Mouse (Mus musculus): Measurements from ENCODE around the gene Dstyk.
"Not testable (repeated sequence)": the region's sequence is repeated elsewhere in the genome, so short reads cannot be mapped to it uniquely, and the experiment has no call there.

Dstyk gene

DNA sequence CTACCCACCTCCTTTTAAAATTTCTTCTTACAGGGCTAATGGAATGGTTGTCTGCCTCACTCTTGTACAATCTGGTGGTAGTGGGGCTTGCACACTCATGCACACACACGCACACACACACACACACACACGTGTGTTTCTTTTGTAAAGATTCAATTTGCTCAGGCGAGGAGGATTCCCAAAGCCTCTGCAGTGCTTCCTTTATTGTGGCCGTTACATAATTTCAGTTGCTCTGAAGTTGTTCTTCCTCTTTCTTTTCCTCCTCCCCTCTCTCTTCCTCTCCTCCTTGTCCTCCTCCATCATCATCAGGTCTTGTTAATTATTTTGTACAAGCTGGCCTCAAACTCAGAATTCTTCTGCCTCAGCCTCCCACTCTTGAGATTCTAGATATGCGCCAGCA lies 20.0 kb downstream of the Dstyk start:
- no peak for DNase-seq

DNA sequence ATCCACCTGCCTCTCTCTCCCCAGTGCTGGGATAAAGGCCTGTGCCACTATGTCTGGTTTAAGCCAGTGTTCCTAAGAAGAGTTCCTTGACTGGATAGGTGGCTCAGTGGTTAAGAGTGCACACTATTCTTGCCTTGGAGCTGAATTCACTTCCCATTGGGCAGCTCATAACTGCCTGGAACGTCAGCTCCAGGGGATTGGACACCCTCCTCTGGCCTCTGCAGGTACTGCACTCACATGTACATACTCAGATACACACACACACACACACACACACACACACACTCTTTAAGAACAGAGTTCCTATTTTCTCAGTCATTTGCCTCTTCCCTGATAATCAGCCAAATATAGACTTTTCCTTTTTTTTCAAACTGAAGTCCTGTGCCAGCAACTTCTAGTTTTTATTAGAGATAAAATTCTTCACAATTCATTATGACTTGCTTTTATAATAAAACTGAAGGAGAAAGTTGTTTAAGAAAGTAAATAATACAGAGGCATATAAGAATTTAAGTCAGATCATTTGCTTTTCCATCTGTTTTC lies 23.6 kb downstream of the Dstyk start:
- DNase-seq = no peak

DNA sequence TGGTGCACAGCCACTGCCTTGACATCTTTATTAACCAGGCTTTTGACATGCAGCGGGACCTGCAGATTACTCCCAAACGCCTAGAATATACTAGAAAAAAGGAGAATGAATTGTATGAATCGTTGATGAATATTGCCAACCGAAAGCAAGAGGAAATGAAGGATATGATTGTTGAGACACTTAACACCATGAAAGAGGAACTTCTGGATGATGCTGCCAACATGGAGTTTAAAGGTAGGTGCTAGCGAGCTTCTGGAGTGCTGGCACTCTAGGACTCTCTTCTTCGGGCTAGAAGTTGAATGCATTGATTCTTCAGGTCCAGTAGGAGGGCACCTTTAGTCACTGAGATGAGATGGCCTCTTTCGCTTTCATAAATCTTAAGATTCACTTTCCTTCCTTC lies 32.4 kb downstream of the Dstyk start:
- DNase-seq = no peak

DNA sequence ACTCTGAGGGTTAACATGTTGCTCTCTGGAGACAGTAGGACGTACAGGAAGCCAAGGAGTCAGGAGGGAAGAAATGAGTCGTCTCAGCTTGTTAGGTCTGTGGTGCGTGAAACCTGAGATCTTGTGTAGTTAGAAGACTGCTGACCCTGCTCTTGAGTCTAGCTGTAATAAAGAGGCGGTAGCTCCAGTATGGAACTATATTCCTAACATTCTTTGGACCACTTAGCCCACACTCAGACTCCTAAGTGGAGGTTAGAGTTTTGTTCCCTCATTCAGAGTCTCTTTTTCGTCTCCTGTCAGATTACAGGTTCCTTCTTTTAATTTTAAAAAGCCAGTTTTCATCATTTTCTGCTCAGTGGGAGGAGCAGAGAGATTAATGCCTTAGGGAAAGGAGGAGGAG lies 47.3 kb downstream of the Dstyk start:
- no peak for DNase-seq

DNA sequence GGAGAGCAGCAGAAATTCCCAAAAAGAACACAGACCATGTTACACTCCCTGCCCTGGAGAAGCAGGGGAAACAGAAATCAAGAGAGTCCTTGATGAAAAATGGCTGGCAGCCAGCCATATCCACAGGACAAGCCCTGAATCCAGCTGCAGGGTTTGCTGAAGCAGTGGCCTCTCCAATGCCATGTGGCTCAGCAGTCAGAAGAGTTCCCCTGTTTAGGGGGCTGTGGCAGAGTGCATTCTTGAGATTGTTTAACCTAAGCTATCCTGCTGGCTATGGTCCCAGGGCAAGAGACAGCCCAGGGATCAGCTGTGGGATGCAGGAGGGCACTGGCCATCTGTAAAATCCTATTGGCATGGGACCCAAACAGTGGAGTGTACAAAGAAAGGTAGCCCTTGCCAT lies 51.6 kb downstream of the Dstyk start:
- peak in 1 of 2 experiments; percentile 18 for DNase-seq

DNA sequence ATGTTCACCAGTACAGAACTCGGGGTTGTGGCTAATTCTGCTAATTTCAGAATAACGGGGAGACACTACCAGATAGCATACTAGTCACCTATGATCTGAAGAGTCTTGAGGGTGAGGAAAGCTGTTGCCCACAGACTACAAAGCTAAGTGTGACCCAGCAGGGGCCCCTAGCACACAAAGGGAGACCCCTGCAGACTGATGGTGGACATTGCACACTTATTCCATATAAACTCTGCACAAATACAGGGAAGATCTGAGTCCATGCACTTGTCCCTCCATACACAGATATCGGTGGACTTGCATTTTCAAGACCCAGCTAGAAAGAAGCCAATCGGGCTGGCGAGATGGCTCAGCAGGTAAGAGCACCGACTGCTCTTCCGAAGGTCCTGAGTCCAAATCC lies 52.2 kb downstream of the Dstyk start:
- DNase-seq = no peak

DNA sequence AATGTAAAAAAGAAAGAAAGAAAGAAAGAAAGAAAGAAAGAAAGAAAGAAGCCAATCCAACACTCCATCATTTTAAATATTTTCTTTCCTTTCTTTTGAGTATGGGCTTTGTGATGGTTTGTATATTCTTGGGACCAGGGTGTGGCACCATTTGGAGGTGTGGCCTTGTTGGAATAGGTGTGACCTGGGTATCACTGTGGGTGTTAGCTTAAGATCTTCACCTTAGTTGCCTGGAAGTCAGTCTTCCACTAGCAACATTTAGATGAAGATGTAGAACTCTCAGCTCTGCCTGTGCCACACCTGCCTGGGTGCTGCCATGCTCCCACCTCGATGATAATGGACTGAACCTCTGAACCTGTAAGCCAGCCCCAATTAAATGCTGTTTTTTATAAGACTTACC lies 52.7 kb downstream of the Dstyk start:
- not testable (repeated sequence) for DNase-seq

DNA sequence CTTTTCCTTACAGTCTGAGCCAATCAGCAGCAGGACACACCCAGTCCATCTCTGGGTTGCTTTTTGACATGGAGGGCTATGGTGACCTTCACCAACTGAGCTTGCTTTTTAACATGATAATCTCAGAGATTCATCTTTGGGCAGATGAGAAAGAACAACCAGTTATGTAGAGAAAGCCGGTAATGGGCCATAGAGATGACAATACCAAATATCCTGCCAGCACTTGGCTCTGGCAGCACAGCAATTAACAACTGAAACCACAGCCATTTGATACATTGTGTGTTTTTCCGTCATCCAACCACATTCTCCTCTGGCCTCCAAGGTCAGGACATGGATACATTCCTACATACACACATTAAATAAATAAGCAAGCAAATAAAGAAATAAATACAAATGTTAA lies 53.7 kb downstream of the Dstyk start:
- DNase-seq = no peak

DNA sequence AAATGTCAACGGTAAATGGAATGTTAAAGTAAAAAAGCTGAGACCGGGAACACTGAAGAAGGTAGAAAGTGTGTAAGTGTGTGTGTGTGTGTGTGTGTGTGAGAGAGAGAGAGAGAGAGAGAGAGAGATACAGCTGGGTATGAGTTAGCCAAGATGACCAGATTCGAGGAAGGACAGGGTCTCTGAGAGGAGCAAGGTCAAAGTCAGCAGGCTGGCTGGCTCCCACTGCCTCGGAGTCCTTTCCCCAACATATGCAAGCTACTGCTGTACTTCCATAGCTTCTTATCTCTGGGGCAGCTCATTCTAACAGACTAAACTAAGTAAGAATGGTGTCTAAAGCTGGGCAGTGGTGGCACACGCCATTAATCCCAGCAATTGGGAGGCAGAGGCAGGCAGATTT lies 54.1 kb downstream of the Dstyk start:
- DNase-seq = no peak

DNA sequence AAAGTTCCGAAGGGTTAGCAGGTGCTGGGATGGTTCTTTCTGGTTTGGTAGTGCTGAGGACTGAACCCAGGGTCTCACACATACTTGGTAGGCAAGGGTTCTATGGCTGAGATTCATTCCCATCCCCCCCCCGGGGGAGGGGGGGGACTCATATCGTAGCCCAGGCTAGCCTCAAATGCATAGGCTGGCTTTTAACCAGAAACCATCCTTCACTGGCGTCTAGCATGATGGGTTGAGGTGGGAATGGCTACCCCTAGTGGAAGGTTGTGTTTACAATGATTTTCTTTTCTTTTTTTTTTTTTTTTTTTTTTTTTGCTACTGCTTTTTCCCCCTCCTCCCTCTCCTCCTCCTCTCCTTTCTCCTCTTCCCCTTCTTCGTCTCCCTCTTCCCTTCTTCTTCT lies 55.2 kb downstream of the Dstyk start:
- no peak for DNase-seq

DNA sequence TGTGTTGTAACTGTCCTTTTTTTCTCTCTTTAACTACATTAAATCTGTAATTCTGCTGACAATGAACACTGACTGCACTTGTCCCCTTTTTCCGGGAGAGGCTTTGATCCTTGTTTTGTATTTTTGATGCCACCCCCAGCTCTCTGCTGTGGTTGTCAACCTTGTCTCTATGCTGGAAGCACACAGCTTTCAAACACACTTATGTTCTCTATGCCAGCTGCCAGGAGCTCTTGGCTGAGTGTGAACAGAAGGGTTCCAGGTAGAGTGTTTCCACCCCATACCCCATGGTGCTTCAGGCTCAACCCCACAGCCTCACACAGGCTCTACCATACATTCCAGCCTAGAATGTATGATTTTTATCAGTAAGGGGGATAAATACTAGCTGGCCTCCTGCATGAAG lies 57.1 kb downstream of the Dstyk start:
- DNase-seq = no peak

DNA sequence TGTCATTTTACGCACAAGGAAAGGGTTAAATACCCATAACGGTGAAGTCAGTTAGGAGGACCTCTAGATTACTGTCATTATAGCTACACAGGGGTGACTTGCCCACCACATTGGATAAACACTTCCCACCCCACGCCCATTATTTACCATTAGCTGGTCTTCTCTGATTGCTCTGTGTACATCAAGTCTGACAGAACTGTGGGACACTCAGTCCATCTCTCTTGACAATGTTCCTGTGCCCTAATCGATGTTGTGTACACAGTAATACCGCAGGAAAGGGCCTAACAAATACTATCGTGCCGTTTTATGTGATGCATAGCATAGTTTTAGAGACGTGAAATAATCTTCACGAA lies 59.2 kb downstream of the Dstyk start:
- DNase-seq = no peak

DNA sequence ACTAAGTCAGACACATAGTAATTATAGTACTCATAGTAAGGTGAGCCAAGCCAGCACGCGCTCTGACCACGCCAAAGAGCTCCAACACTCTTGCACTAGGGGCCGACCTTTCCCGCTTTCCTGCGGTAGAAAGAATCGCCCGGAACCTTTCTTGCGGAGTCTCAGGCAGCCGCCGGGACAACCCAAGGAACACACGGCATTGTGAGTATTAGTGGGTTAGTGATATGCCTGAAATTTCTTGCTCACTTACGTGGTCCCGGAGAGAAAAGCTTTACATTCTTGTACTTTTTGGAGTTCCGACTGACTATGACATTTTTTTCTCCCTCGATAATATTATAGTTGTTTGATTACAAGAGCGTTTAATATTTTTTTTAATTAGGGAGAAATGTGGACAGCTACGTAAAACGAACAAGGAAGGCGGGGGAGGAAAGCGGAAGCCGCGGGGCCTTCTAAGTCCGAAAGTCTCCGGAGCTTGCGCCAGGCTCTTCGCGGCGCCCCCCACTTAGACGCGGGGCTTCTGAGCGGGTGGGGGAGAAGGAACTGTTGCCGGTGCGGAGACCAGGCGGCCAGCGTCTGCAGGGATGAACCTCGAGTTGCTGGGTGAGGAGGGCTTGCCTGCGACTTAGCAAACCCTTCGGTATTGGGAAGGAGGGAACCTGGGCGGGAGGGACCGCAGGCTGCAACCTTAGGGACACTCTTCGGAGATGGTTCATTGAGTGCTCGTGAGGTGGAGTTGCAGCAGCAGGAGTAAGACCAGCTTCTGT lies 59.8 kb downstream of the Dstyk start, which contains the start of gene Rbbp5:
Gene Rbbp5 (plus strand): TSS at position 438 of the 764 bp plus-strand sequence.
- peak; percentile 91 to 93 for DNase-seq

DNA sequence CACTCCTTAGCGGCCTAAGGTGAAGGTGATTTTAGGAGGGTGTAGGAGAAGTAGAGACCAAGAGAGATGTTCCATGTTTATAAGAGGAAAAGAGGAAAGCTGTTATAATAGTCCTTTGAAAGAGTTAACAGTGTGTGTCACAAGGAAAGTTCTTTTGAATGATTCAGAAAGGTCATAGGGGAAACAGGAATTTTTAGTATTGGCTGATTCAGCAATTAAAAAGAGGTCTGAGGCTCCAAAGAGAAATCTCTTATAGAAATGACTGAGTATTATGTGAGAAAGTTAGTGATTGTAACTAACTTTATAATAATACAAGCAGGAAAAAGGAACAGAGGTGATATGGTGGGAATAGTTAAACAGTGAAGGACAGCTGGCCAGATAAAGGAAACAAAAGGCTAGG lies 62.1 kb downstream of the Dstyk start:
- no peak for DNase-seq

DNA sequence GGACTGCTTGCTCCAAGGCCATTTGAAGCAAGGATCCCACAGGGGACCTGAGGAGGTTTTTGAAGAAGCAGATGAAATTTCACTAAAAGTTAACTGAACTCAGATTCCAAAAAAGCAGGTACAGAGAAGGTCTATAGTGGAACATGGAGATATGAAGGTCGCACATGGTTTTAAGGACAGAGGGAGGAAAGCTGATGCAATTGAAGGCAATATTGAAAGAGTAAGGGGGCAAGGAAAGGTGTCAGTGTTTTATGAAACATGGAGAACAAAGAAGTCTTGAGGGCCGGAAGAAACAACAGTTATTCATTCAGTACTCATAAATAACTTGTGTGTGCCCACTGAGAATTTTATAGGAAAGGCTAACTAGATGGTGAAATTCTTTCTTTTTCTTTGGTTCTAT lies 64.3 kb downstream of the Dstyk start:
- no peak for DNase-seq

DNA sequence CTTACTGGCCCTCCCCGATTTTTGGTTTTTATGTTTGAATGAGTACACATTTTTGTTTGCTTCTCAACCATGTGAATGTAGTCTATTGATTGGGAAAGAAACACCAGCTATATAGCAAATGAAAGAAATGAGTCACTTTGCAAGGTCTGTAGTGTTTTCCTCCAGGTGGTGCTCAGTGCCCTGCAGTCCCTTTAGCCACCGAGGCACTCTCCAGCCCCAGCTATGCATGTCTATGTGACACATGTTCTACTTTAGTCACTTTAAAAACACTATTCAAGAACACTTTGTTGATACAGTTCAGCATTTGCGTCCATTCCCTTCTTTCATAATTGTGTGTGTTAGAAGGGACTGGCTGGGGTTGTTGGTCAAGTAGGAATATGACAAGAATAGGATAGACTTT lies 65.9 kb downstream of the Dstyk start:
- no peak for DNase-seq

DNA sequence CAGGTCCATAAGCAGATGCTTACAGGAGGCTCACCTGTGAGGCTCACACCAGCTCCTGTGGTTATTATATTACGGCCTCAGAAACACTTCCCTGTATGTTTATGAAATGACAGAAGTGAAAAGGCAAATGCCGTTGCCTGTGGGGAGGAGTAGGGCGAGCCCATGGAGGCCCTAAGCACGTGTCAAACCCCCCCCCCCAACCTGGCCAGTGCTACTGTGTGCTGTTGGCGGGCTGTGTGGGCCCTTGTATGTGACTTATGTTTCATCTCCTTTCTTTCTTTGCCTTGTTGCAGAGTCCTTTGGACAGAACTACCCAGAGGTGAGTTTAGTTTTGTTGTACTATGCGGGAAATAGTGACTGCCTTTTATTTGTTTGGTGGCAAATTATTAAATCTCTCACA lies 66.4 kb downstream of the Dstyk start:
- no peak for DNase-seq

DNA sequence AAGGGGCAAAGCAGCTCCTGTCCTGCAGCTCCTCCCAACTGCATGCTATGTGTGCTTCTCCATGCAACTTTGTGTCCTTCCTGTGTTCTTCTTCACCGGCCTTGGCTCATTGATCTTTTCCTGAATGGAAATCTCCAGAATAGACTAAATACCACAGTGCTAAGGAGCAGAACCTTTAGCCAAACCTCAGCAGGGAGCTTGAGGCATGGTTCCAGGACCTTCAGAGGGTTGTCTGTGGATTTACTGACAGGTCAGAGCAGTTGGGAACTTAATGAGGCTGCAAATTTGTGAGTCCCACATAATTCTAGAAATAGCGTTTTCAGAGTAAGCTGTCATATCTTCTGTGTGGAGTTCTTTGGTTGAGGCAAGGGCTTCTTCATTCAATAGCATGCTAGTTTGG lies 83.2 kb downstream of the Dstyk start:
- DNase-seq = peak; percentile 56 to 69

DNA sequence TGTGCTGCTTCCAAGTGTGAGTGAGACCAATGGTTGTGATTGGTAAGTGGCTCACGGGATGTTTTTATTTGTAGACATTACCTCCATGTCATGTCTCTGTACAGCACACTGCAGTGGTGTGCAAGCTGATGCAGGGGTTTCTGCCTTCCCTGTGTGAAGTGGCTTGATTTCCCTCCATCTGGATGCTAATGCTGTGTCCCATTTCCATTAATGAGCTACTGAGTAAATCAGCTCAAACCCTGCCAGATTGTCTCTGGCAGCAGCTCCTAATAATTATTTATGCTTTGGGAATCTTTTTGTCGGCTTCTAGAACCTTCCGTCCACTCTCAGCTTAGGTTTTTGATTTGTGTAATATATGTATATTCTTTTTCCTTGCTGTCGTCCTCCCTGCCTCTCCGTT lies 87.8 kb downstream of the Dstyk start:
- no peak for DNase-seq

DNA sequence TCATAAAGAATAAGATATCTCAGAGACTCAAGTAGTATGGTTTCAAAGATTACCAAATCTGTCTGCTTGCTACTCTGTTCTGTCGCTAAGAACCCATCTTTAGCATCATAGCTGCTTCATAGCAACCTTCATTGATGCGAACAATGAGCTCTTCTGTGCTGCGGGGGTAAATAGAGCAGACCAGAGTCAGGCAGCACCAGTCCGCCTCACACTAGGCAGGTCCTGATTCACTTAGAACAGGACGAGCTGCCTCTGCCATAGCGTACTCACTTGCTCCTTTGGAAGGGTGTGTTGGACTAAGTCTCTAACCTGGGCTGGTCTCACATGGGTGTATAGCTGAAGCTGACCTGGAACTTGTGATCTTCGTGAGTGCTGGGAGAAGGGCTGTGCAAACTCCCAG lies 88.7 kb downstream of the Dstyk start, which contains the start of gene Tmem81:
Gene Tmem81 (plus strand): TSS at position 173 of the 400 bp plus-strand sequence.
- no peak for DNase-seq

DNA sequence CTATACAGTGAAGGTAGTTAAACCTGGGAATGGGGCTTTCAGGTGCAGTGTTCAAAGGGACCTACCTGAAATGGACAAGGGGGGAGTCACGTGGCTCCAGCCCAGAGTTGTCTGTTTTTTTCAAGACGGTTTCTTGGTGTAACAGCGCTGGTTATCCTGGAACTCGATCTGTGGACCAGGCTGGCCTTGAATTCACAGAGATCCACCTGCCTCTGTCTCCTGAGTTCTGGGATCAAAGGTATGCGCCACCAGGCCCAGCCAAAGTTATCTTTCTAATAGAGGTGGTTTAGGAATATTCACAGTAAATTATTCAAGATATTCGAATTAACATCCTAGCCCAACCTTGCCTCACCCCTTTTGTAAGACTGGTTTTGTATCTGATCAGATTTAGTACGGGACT lies 89.3 kb downstream of the Dstyk start:
- no peak for DNase-seq

DNA sequence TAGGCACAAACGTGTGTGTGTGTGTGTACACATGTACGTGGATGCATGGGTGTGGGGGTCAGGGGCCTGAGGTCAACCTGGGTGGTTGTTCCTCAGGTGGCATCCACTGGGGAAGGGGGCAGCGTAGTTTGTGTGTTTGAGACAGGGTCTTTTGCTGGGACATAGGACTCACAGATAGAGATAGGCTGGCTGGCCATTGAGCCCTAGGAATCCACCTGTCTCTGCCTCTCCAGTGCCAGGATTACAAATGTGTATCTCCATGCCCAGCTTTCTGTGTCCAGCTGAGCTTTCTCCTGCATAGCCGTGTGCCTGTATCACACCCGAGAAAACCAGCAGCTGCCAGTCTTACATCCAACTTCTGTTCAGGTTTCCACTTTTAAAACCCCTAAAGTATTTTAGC lies 92.4 kb downstream of the Dstyk start:
- peak; percentile 53 for DNase-seq

DNA sequence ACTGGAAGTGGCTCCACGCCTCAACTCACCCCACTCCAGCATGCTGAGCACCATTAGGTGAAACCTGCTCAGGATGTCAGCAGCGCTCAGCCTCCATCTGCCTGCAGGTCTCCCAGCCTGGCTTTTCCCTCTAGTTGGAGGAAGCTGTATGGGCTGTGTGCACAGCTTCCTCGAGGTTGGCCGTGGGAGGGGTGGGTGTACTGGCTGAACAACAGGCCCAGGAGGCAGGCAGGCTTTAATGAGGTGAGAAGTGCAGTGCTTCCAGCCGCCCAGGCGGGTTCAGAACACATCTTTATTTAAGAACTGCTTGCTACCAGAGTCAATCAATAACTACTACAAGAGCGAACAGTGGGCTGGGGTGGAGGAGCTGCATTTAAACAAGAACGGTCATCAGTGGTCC lies 94.2 kb downstream of the Dstyk start:
- peak; percentile 47 to 52 for DNase-seq

DNA sequence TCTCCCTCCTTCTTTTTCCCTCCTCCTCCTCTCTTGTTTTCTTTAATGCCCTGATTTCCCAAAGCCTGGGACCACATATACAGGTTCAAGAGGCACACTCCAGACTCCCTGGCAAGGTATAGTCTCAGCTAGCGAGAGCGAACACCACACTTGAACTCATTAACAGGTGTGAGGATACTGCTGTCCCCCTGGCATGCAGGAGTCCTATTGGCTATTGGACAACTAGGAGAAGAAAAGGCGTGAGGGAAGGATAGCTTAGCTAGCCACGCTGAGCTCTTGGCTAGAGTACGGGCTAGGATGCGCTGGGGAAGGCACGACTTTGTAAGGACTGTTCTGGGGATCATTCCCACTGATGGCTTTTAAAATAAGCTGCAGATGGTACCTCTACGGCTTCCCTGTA lies 94.8 kb downstream of the Dstyk start:
- DNase-seq = peak; percentile 37 to 44

DNA sequence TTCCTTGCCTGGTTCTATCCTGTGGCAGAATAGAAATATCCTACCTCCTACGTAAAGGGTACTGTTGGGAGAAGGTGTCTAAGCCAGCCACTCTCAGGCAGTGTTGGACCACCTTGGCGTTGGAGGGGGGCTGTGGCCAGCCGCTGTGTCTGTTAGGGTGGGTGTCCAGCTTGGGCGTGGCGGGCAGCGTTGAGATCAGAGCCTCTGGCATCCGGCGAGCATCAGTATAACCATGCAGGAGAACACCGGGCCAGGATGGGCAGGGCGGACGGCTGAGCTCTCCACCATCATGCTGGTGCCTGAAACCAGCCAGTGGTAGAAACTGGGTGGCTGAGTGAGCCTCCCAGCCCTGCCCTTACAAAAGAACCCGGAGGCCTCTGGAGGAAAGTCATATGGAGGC lies 98.0 kb downstream of the Dstyk start:
- peak in 1 of 2 experiments; percentile 27 for DNase-seq

Measured in cerebellum, postnatal 25 days (tissue).